Mouse (Mus musculus) CH12.LX (cell line): ENCODE data around the gene Hmox2. TPM values are rescaled to one million over a fixed set of nuclear protein-coding genes. Genes with fewer than 3 reads are reported as not detected.

Source experiments
- DNase-seq: peaks from one replicate; pipeline ENCODE4 v3.0.0-alpha.2; 2013; ENCODE audit errors: extremely low read depth
- H3K27ac ChIP-seq: 2 replicates; pipeline ENCODE4 v1.5.1; 2012; ENCODE audit warnings: low read depth, mild to moderate bottlenecking, control low read depth, moderate library complexity; ENCODE audit not compliant: insufficient read depth
- H3K27me3 ChIP-seq: replicated peaks from 2 replicates; pipeline ENCODE3; 2012; ENCODE audit warnings: inconsistent platforms
- H3K36me3 ChIP-seq, 2 experiments: replicated peaks in 1 of 2; 2 replicates each; pipeline versions ENCODE3 to v1.6.1; 2012; ENCODE audit warnings: inconsistent platforms in 1 of 2, low read length in 1 of 2, mild to moderate bottlenecking in 1 of 2, mixed read lengths in 1 of 2, moderate library complexity in 1 of 2; ENCODE audit not compliant: control insufficient read depth in 1 of 2, insufficient read depth in 1 of 2
- H3K4me1 ChIP-seq, 2 experiments: 2 replicates each; pipeline ENCODE4 v1.6.1; 2012; ENCODE audit warnings: inconsistent platforms in 1 of 2, moderate library complexity in 1 of 2; ENCODE audit not compliant: insufficient read depth in 2 of 2, control insufficient read depth in 1 of 2
- H3K4me2 ChIP-seq: 2 replicates; pipeline ENCODE4 v1.6.1; 2012; ENCODE audit warnings: low read depth, mild to moderate bottlenecking, control low read depth; ENCODE audit not compliant: poor library complexity, insufficient read depth, severe bottlenecking
- H3K4me3 ChIP-seq, 3 experiments: fragments of 150-350 bp in 1 of 3; sonication (generic) in 1 of 3; replicated peaks in 1 of 3; 2 replicates each; pipeline versions ENCODE3 to v1.5.1; 2011 to 2012; ENCODE audit warnings: low read depth in 2 of 3, low read length in 2 of 3, mild to moderate bottlenecking in 2 of 3, moderate library complexity in 2 of 3, control low read depth in 1 of 3, improper control_type of control experiment in 1 of 3, inconsistent platforms in 1 of 3, mixed read lengths in 1 of 3; ENCODE audit not compliant: poor library complexity in 1 of 3
- H3K79me2 ChIP-seq: replicated peaks from 2 replicates; pipeline ENCODE4 v1.6.1; 2012; ENCODE audit warnings: mild to moderate bottlenecking, moderate library complexity; ENCODE audit not compliant: control insufficient read depth, poor library complexity, insufficient read depth, severe bottlenecking; ENCODE audit errors: extremely low read depth
- H3K9ac ChIP-seq: 2 replicates; pipeline ENCODE4 v1.6.1; 2012; ENCODE audit warnings: low read depth, mild to moderate bottlenecking, control low read depth, moderate library complexity; ENCODE audit not compliant: insufficient read depth
- H3K9me3 ChIP-seq: replicated peaks from 2 replicates; pipeline ENCODE3; 2012; ENCODE audit warnings: low read length, inconsistent platforms, mixed read lengths
- BHLHE40 ChIP-seq: IDR thresholded peaks from 2 replicates; pipeline ENCODE4 v1.6.1; 2011; ENCODE audit warnings: mild to moderate bottlenecking, low read depth, low read length, improper control_type of control experiment
- CHD2 ChIP-seq: IDR thresholded peaks from 2 replicates; pipeline ENCODE4 v1.6.1; 2011; ENCODE audit warnings: low read length, improper control_type of control experiment
- E2F4 ChIP-seq: IDR thresholded peaks from 2 replicates; pipeline ENCODE4 v1.6.1; 2011; ENCODE audit warnings: low read depth, low read length, improper control_type of control experiment; ENCODE audit not compliant: insufficient replicate concordance
- ELF1 ChIP-seq: IDR thresholded peaks from 2 replicates; pipeline ENCODE4 v1.6.1; 2014; ENCODE audit warnings: low read depth, mild to moderate bottlenecking, inconsistent platforms, low read length, improper control_type of control experiment
- EP300 ChIP-seq: IDR thresholded peaks from 2 replicates; pipeline ENCODE4 v1.6.1; 2011; ENCODE audit warnings: low read length, improper control_type of control experiment
- GABPA ChIP-seq: IDR thresholded peaks from 2 replicates; pipeline ENCODE4 v1.6.1; 2012; ENCODE audit warnings: low read depth, low read length, improper control_type of control experiment, inconsistent platforms; ENCODE audit not compliant: insufficient replicate concordance
- HCFC1 ChIP-seq: IDR thresholded peaks from 2 replicates; pipeline ENCODE4 v1.6.1; 2012; ENCODE audit warnings: low read depth, mild to moderate bottlenecking, inconsistent platforms, low read length, improper control_type of control experiment
- IRF4 ChIP-seq: IDR thresholded peaks from 2 replicates; pipeline ENCODE4 v1.6.1; 2014; ENCODE audit warnings: low read depth, mild to moderate bottlenecking, inconsistent platforms, low read length, improper control_type of control experiment
- JUND ChIP-seq: conservative IDR thresholded peaks from 2 replicates; pipeline ENCODE4 v1.6.1; 2011; ENCODE audit warnings: low read depth, low read length, improper control_type of control experiment
- KAT2A ChIP-seq: IDR thresholded peaks from 2 replicates; pipeline ENCODE4 v1.6.1; 2012; ENCODE audit warnings: low read length, improper control_type of control experiment, inconsistent platforms; ENCODE audit not compliant: insufficient replicate concordance
- MAFK ChIP-seq: IDR thresholded peaks from 2 replicates; pipeline ENCODE4 v1.6.1; 2011; ENCODE audit warnings: low read length, improper control_type of control experiment; ENCODE audit not compliant: insufficient replicate concordance
- MAX ChIP-seq: IDR thresholded peaks from 2 replicates; pipeline ENCODE4 v1.6.1; 2011; ENCODE audit warnings: low read length, improper control_type of control experiment
- MAZ ChIP-seq: IDR thresholded peaks from 2 replicates; pipeline ENCODE4 v1.6.1; 2012; ENCODE audit warnings: low read depth, mild to moderate bottlenecking, inconsistent platforms, low read length, improper control_type of control experiment, moderate library complexity
- MXI1 ChIP-seq: IDR thresholded peaks from 2 replicates; pipeline ENCODE4 v1.6.1; 2011; ENCODE audit warnings: mild to moderate bottlenecking, low read depth, low read length, improper control_type of control experiment
- NELFE ChIP-seq: IDR thresholded peaks from 2 replicates; pipeline ENCODE4 v1.6.1; 2011; ENCODE audit warnings: low read depth, low read length, improper control_type of control experiment
- PAX5 ChIP-seq: IDR thresholded peaks from 2 replicates; pipeline ENCODE4 v1.6.1; 2012; ENCODE audit warnings: low read length, inconsistent platforms, mixed read lengths
- POLR2A ChIP-seq: IDR thresholded peaks from 2 replicates; pipeline ENCODE4 v1.6.1; 2011; ENCODE audit warnings: low read depth, mild to moderate bottlenecking, improper control_type of control experiment, low read length
- RAD21 ChIP-seq: IDR thresholded peaks from 2 replicates; pipeline ENCODE4 v1.6.1; 2011; ENCODE audit warnings: low read depth, mild to moderate bottlenecking, low read length, improper control_type of control experiment, moderate library complexity
- RCOR1 ChIP-seq: conservative IDR thresholded peaks from 2 replicates; pipeline ENCODE4 v1.6.1; 2012; ENCODE audit warnings: low read depth, mild to moderate bottlenecking, inconsistent platforms, low read length, improper control_type of control experiment
- SIN3A ChIP-seq: IDR thresholded peaks from 2 replicates; pipeline ENCODE4 v1.6.1; 2012; ENCODE audit warnings: low read length, improper control_type of control experiment, inconsistent platforms
- SMC3 ChIP-seq: IDR thresholded peaks from 2 replicates; pipeline ENCODE4 v1.6.1; 2011; ENCODE audit warnings: low read depth, low read length, improper control_type of control experiment
- TBP ChIP-seq: conservative IDR thresholded peaks from 2 replicates; pipeline ENCODE4 v1.6.1; 2011; ENCODE audit warnings: low read depth, low read length, improper control_type of control experiment
- TCF12 ChIP-seq: IDR thresholded peaks from 2 replicates; pipeline ENCODE4 v1.6.1; 2014; ENCODE audit warnings: low read depth, mild to moderate bottlenecking, inconsistent platforms, low read length, improper control_type of control experiment
- USF1 ChIP-seq: IDR thresholded peaks from 2 replicates; pipeline ENCODE4 v1.6.1; 2014; ENCODE audit warnings: low read depth, mild to moderate bottlenecking, inconsistent platforms, low read length, improper control_type of control experiment
- USF2 ChIP-seq: conservative IDR thresholded peaks from 2 replicates; pipeline ENCODE4 v1.6.1; 2011; ENCODE audit warnings: low read depth, low read length, improper control_type of control experiment
- ZC3H11A ChIP-seq: IDR thresholded peaks from 2 replicates; pipeline ENCODE4 v1.6.1; 2012; ENCODE audit warnings: low read depth, mild to moderate bottlenecking, inconsistent platforms, low read length, improper control_type of control experiment
- ZKSCAN1 ChIP-seq: IDR thresholded peaks from 2 replicates; pipeline ENCODE4 v1.6.1; 2012; ENCODE audit warnings: low read depth, inconsistent platforms, low read length, improper control_type of control experiment, borderline replicate concordance
- ZNF384 ChIP-seq: IDR thresholded peaks from 2 replicates; pipeline ENCODE4 v1.6.1; 2012; ENCODE audit warnings: low read depth, low read length, improper control_type of control experiment, inconsistent platforms
- dilution Hi-C: fragments of 300-500 bp; cut with MboI; formaldehyde crosslinking; loops from 2 replicates; pipeline ENCODE4 v1.14.3; 2020; ENCODE audit warnings: low sequenced_read_pairs; ENCODE audit not compliant: extremely low pct_unique_long_range_greater_than_20kb, extremely low pct_ligation_motif_present
- in situ Hi-C: fragments of 300-500 bp; cut with MboI; formaldehyde crosslinking; loops from 3 replicates; pipeline ENCODE4 v1.14.3; 2019; ENCODE audit warnings: low sequenced_read_pairs, low pct_ligation_motif_present, low pct_unique_long_range_greater_than_20kb, mixed read lengths
- polyA plus RNA-seq: library from polyadenylated mRNA; unstranded; fragments of >175 nt; gene quantifications from 2 replicates; pipeline ENCODE4 v1.2.1, GENCODE M21; 2012; ENCODE audit warnings: low read depth; ENCODE audit not compliant: insufficient read length
- total RNA-seq, 2 experiments: library from RNA; depleted of rRNA; stranded (reverse); fragments of 300-350 nt in 1 of 2; fragments of >200 nt in 1 of 2; gene quantifications; 2 replicates each; pipeline ENCODE4 v1.2.3; 2012 to 2014

Hmox2 gene
- total and polyA plus RNA-seq, 3 experiments: 72.3 to 91.9 (median 74.0) TPM

- Histone ChIP-seq H3K9ac (no peak overlapping the region), H3K79me2 (no peaks in the 10 kb centered on the region), H3K4me3 (no peak overlapping the region), H3K4me2 (no peak overlapping the region), H3K4me1 (no peaks in the 10 kb centered on the region), H3K36me3 (peaks cover 44 to 65% of the 10 kb centered on the region in 2 experiments), H3K27ac (no peak overlapping the region), H3K27me3 (no peaks in the 10 kb centered on the region), H3K9me3 (no peaks in the 10 kb centered on the region)
- dilution Hi-C loops: no loop called here
- DNase-seq: no peak
- TF ChIP-seq CHD2 (no peak), RCOR1 (no peak), IRF4 (no peak), TBP (no peak), SIN3A (no peak), POLR2A (no peak), PAX5 (no peak), HCFC1 (no peak), MAFK (no peak), TCF12 (no peak), ZKSCAN1 (no peak), ZNF384 (no peak), USF2 (no peak), NELFE (no peak), MAZ (no peak), BHLHE40 (no peak), ELF1 (no peak), USF1 (no peak)
- in situ Hi-C loops: no loop called here
Observed at GRCm38 (mm10) chr16:4711173-4711572, 15.0 kb upstream of the Hmox2 start.

- no peak overlapping the region for H3K4me3 ChIP-seq
- H3K4me2 ChIP-seq: no peak overlapping the region
- no peak for DNase-seq
- H3K27me3 ChIP-seq: no peaks in the 10 kb centered on the region
- peaks cover 0 to 3% of the 10 kb centered on the region in 2 experiments; a peak in 1 of 4 replicates for H3K4me1 ChIP-seq
- no peaks in the 10 kb centered on the region for H3K79me2 ChIP-seq
- peaks cover 5% of the 10 kb centered on the region for H3K9me3 ChIP-seq
- H3K27ac ChIP-seq: no peak overlapping the region
- peaks cover 18 to 36% of the 10 kb centered on the region in 2 experiments for H3K36me3 ChIP-seq
- H3K9ac ChIP-seq: no peak overlapping the region
- in situ Hi-C loops (no loop called here), dilution Hi-C loops (no loop called here)
- TF ChIP-seq KAT2A (no peak), ZC3H11A (no peak), ZNF384 (no peak), RAD21 (no peak), USF2 (no peak), MXI1 (no peak), SMC3 (no peak), JUND (no peak), MAX (no peak), ZKSCAN1 (no peak), NELFE (no peak), GABPA (no peak), EP300 (no peak), MAFK (no peak), HCFC1 (no peak), E2F4 (no peak)
- TF ChIP-seq, all 38 proteins: peak for 0
Observed at GRCm38 (mm10) chr16:4713861-4714710, 12.1 kb upstream of the Hmox2 start.
